Mouse (Mus musculus) heart, postnatal 0 days (tissue): ENCODE measurements around the gene Tradd.

ENCODE experiments used
- CTCF ChIP-seq: IDR thresholded peaks from 2 replicates; pipeline ENCODE4 v1.5.1; 2016; ENCODE audit warnings: antibody characterized with exemption, control low read depth, low read depth
- EP300 ChIP-seq: IDR thresholded peaks from 2 replicates; pipeline ENCODE4 v1.6.1; 2016; ENCODE audit warnings: antibody characterized with exemption, low read depth

DNA sequence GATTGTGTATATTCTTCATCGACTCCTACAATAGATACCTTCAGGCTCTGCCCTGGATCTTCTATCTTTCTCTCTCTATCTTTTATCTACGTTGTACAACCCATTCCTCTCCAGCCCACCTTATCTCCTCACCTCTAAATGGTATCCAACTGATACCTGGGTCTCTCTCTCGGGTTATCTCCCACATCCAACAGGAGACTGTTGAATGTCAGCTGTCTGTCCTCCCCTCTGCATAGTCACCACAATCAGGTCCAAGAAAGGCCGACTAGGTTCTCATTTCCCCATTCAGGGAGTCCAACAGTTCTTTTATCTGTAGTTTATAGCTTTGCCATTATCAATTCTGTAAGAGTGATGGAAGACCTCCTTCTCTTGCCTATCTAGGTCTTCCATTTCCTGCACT lies 17.8 kb upstream of the Tradd start:
- no peak for TF ChIP-seq CTCF
- TF ChIP-seq EP300: no peak
